Mouse (Mus musculus): ENCODE results near the gene Lrrc49.

GRCm38 (mm10) chr9:60612260-60612659 lies 75.7 kb downstream of the Lrrc49 start:
- TF ChIP-seq CTCF (IDR thresholded peaks at IDR 0.05; ENCODE audit: extremely low read depth, insufficient read depth, low read length) (no peak), POLR2A (IDR thresholded peaks at IDR 0.05; ENCODE audit: extremely low read depth, insufficient read depth, low read length) (no peak)
